Mouse (Mus musculus): Measurements from ENCODE around the gene Plce1.

DNA sequence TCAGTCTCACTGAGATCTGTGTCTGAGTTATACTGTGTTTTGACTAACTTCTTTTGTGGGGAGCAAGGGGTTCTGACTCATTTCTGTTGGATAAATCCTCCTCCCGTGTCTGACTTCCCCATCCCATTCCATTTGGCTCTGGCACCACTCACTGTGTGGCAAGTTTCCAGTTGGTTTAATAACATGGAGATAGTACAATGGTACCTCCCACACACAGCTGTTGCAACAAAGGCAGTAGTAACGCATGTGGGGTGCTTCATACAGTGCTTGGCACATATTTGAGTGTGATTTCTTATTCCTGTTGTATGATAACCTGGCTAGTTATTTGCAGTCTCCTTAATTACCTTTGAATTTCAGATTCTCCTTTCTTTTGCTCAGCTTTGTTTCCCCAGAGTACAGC lies 297.9 kb downstream of the Plce1 start:
- TF ChIP-seq CTCF (IDR thresholded peaks at IDR 0.05; ENCODE audit: low read depth, low read length) = no peak
- TF ChIP-seq POLR2A (IDR thresholded peaks at IDR 0.05; ENCODE audit: borderline replicate concordance, low read depth, low read length) = no peak
